Mouse (Mus musculus) forebrain, embryonic 11.5 days (tissue): ENCODE results near the gene Fbxl18. TPM values are rescaled to one million over a fixed set of nuclear protein-coding genes. Genes with fewer than 3 reads are reported as not detected.

Source experiments
- ATAC-seq: fragments of 200-750 bp; cut with Nextera tagmentation; replicated peaks from 2 replicates; pipeline ENCODE4 v1.8.0; 2017; ENCODE audit warnings: moderate TSS enrichment; ENCODE audit not compliant: low FRiP score
- DNase-seq: peaks from one replicate; pipeline ENCODE4 v3.0.0-alpha.2; 2017; ENCODE audit warnings: low spot score
- H3K27ac ChIP-seq: fragments of 300-500 bp; sonication (generic); 2 replicates; pipeline ENCODE4 v1.5.1; 2014; ENCODE audit warnings: low read depth, low read length
- H3K27me3 ChIP-seq: fragments of 300-500 bp; sonication (generic); 2 replicates; pipeline ENCODE4 v1.6.1; 2014; ENCODE audit warnings: mild to moderate bottlenecking, low read length, mixed read lengths; ENCODE audit not compliant: control insufficient read depth, insufficient read depth
- H3K36me3 ChIP-seq: fragments of 300-500 bp; sonication (generic); 2 replicates; pipeline ENCODE4 v1.6.1; 2014; ENCODE audit warnings: mild to moderate bottlenecking, low read length, moderate library complexity, mixed read lengths; ENCODE audit not compliant: control insufficient read depth, insufficient read depth
- H3K4me1 ChIP-seq: fragments of 300-500 bp; sonication (generic); replicated peaks from 2 replicates; pipeline ENCODE4 v1.6.1; 2014; ENCODE audit warnings: low read length, mixed read lengths; ENCODE audit not compliant: control insufficient read depth, insufficient read depth
- H3K4me2 ChIP-seq: fragments of 300-500 bp; sonication (generic); 2 replicates; pipeline ENCODE4 v1.6.1; 2014; ENCODE audit warnings: low read depth, mild to moderate bottlenecking, low read length, moderate library complexity, mixed read lengths; ENCODE audit not compliant: severe bottlenecking
- H3K4me3 ChIP-seq: fragments of 300-500 bp; sonication (generic); 2 replicates; pipeline ENCODE4 v1.5.1; 2014; ENCODE audit warnings: low read depth, low read length
- H3K9ac ChIP-seq: fragments of 300-500 bp; sonication (generic); 2 replicates; pipeline ENCODE4 v1.6.1; 2014; ENCODE audit warnings: low read length
- H3K9me3 ChIP-seq: fragments of 300-500 bp; sonication (generic); 2 replicates; pipeline ENCODE4 v1.6.1; 2016; ENCODE audit warnings: low read length, mixed read lengths; ENCODE audit not compliant: control insufficient read depth
- WGBS: fragments of 180-500 bp; shearing (Covaris S2); extraction: QIAGEN DNeasy Blood & Tissue Kit; methylation state at CpG from one replicate; pipeline ENCODE4 v1.1.7; 2014; 5-methylcytosine and 5-hydroxymethylcytosine counted together
- polyA plus RNA-seq: library from polyadenylated mRNA; unstranded; fragments of >200 nt; fragmentation: Nextera tagmentation; extraction: Ambion mirVana; gene quantifications from 2 replicates; pipeline ENCODE4 v1.2.1, GENCODE M21; 2014

Fbxl18 gene
- polyA plus RNA-seq, 1 experiment from 2014 or later: 15.4 TPM

GRCm38 (mm10) chr5:142853585-142853984, 41.6 kb downstream of the Fbxl18 start:
- Histone ChIP-seq H3K9ac (no peak overlapping the region), H3K4me1 (no peaks in the 10 kb centered on the region), H3K4me3 (no peak overlapping the region), H3K4me2 (no peak overlapping the region), H3K27ac (no peak overlapping the region), H3K36me3 (no peaks in the 10 kb centered on the region), H3K9me3 (peaks cover 3% of the 10 kb centered on the region), H3K27me3 (no peaks in the 10 kb centered on the region)
- DNase-seq (no peak), ATAC-seq (no peak)
- whole genome bisulfite sequencing: 84% methylated on average over 6 of the region's 6 CpGs

GRCm38 (mm10) chr5:142851681-142852049, 43.6 kb downstream of the Fbxl18 start:
- no peak overlapping the region for H3K4me2 ChIP-seq
- 78% methylated on average over 5 of the region's 5 CpGs for WGBS
- DNase-seq (no peak), ATAC-seq (no peak)
- H3K27ac ChIP-seq: no peak overlapping the region
- no peaks in the 10 kb centered on the region for H3K4me1 ChIP-seq
- H3K27me3 ChIP-seq: no peaks in the 10 kb centered on the region
- no peak overlapping the region for H3K9ac ChIP-seq
- no peaks in the 10 kb centered on the region for H3K36me3 ChIP-seq
- H3K9me3 ChIP-seq: peaks cover 3% of the 10 kb centered on the region
- H3K4me3 ChIP-seq: no peak overlapping the region

- Histone ChIP-seq H3K4me2 (no peak overlapping the region), H3K27ac (no peak overlapping the region), H3K4me1 (no peaks in the 10 kb centered on the region), H3K4me3 (no peak overlapping the region), H3K9me3 (no peaks in the 10 kb centered on the region; the same call in 1 of the 2 replicates), H3K27me3 (no peaks in the 10 kb centered on the region), H3K36me3 (no peaks in the 10 kb centered on the region), H3K9ac (no peak overlapping the region)
- ATAC-seq (no peak), DNase-seq (no peak)
- WGBS: 88% methylated on average over 7 of the region's 7 CpGs
These were observed 44.1 kb downstream of the Fbxl18 start for GRCm38 (mm10) chr5:142850916-142851680.

GRCm38 (mm10) chr5:142850476-142850875, 44.7 kb downstream of the Fbxl18 start:
- ATAC-seq (no peak), DNase-seq (no peak)
- Histone ChIP-seq H3K9ac (no peak overlapping the region), H3K36me3 (no peaks in the 10 kb centered on the region), H3K4me2 (no peak overlapping the region), H3K4me3 (no peak overlapping the region), H3K27me3 (no peaks in the 10 kb centered on the region), H3K4me1 (no peaks in the 10 kb centered on the region), H3K27ac (no peak overlapping the region), H3K9me3 (no peaks in the 10 kb centered on the region; the same call in 1 of the 2 replicates)
- 73% methylated on average over 9 of the region's 9 CpGs for WGBS

- 93% methylated on average over 7 of the region's 7 CpGs for WGBS
- Histone ChIP-seq H3K27ac (no peak overlapping the region), H3K27me3 (no peaks in the 10 kb centered on the region), H3K36me3 (no peaks in the 10 kb centered on the region), H3K9ac (no peak overlapping the region), H3K4me2 (no peak overlapping the region), H3K4me1 (no peaks in the 10 kb centered on the region), H3K9me3 (no peaks in the 10 kb centered on the region), H3K4me3 (no peak overlapping the region)
- DNase-seq: no peak
- no peak for ATAC-seq
These were observed 46.3 kb downstream of the Fbxl18 start for GRCm38 (mm10) chr5:142848911-142849310.

GRCm38 (mm10) chr5:142848149-142848548, 47.1 kb downstream of the Fbxl18 start:
- no peaks in the 10 kb centered on the region for H3K9me3 ChIP-seq
- 80% methylated on average over 3 of the region's 3 CpGs for WGBS
- no peak overlapping the region for H3K4me2 ChIP-seq
- DNase-seq: no peak
- no peaks in the 10 kb centered on the region for H3K27me3 ChIP-seq
- no peak overlapping the region for H3K9ac ChIP-seq
- no peak overlapping the region for H3K4me3 ChIP-seq
- no peaks in the 10 kb centered on the region for H3K4me1 ChIP-seq
- ATAC-seq: no peak
- no peak overlapping the region for H3K27ac ChIP-seq
- no peaks in the 10 kb centered on the region for H3K36me3 ChIP-seq

GRCm38 (mm10) chr5:142844467-142844866, 50.8 kb downstream of the Fbxl18 start:
- Histone ChIP-seq H3K27me3 (no peaks in the 10 kb centered on the region), H3K4me1 (no peaks in the 10 kb centered on the region; the same call in 1 of the 2 replicates), H3K9ac (no peak overlapping the region), H3K4me3 (no peak overlapping the region), H3K9me3 (no peaks in the 10 kb centered on the region), H3K4me2 (no peak overlapping the region), H3K36me3 (no peaks in the 10 kb centered on the region), H3K27ac (no peak overlapping the region)
- DNase-seq: no peak
- 57% methylated on average over 8 of the region's 8 CpGs for WGBS
- ATAC-seq: no peak

- H3K4me2 ChIP-seq: no peak overlapping the region
- no peak overlapping the region for H3K9ac ChIP-seq
- no peak overlapping the region for H3K4me3 ChIP-seq
- no peaks in the 10 kb centered on the region for H3K27me3 ChIP-seq
- H3K4me1 ChIP-seq: no peaks in the 10 kb centered on the region; the same call in 1 of the 2 replicates
- H3K9me3 ChIP-seq: no peaks in the 10 kb centered on the region
- peak; percentile 64 for DNase-seq
- H3K36me3 ChIP-seq: no peaks in the 10 kb centered on the region
- no peak overlapping the region for H3K27ac ChIP-seq
- 22% methylated on average over 7 of the region's 7 CpGs for WGBS
- peak; percentile 69 for ATAC-seq
These were observed 53.0 kb downstream of the Fbxl18 start for GRCm38 (mm10) chr5:142842137-142842642.
